Mouse (Mus musculus): ENCODE results near the gene Dmrt2.

Dmrt2 gene

DNA sequence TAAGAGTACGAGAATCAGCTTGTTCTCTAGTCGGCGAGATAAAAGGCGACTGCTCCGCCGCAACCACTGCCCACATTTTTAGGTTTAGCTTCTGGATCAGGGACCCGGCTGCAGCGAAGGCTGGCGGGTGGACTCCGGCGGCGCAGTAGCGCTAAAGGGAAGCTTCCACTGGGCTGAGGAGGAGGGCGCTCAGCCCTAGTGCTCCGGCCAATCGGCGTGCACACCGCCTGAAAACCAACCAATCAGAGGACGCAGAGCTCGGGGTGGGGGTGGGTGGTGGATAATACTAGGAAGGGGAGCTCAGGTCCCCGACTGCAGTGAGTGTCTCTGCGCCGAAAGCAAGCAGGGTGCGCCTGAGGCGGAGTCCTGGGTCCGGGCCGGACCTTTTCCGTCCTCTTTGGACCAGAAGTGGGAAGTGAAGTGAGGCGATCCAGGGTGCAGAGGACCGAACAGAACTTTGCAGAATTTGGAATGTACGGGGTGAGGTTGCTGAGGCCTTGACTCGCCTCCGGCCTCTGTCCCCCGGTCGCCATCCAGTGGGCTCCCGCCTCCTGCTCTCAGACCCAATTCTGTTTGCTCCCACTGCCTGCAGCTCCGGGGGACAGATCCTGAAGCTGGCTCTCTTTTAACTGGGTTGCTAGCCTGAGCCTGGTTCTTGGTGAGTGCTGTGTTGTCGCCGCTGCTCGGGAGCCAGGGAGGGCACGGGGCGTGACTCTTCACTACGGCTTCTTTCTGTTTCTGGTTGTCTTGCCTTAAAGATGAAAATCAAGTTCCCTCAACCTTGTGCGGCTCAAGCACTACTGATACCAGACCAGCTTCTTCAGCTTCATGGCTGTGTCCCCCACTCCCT lies at the start of gene Dmrt2:
Gene Dmrt2, plus strand, starts transcription at position 311 of the 850 bp plus-strand sequence.
- in situ Hi-C loops (cut with MboI, MseI): no loop called here

DNA sequence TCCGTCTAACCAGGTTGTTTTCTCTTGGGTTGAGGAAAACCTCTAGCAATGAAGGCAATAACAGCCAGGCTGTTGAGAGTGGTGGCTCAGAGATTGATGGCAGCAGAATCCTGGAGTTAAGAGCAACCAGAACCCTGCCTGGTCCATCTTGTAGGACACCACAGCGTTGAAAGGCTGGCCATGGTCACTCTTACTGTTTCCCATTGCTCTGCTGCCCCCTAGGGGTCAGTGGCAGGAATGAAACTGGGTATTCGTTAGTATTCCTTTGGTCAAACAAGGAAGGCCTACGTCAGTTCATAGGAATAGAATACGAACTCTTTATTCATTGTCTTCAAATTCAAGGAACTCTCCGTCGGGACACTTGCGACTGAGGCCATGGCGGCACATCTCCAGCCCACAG lies 43.7 kb upstream of the Dmrt2 start:
- in situ Hi-C loops (cut with MboI, MseI): no loop called here

DNA sequence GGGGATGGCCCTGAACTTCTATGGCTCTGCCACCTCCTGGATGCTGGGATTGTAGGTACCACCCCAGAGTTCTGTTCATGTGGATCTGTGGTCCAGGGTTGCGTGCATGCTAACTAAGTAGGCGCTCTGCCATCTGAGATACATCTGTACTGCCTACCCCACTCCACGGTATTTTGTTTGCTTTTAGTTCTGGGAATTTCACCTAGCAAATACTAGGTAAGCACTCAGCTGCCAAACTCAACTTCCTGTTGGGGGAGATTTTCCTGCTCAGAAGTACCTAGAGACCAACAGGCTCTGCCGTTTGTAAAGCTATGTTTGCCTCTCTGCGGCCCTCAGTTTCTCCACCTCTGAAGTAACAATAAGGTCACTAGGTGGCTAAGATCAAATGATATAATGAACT lies 37.1 kb upstream of the Dmrt2 start:
- in situ Hi-C loops (cut with MboI, MseI): no loop called here

DNA sequence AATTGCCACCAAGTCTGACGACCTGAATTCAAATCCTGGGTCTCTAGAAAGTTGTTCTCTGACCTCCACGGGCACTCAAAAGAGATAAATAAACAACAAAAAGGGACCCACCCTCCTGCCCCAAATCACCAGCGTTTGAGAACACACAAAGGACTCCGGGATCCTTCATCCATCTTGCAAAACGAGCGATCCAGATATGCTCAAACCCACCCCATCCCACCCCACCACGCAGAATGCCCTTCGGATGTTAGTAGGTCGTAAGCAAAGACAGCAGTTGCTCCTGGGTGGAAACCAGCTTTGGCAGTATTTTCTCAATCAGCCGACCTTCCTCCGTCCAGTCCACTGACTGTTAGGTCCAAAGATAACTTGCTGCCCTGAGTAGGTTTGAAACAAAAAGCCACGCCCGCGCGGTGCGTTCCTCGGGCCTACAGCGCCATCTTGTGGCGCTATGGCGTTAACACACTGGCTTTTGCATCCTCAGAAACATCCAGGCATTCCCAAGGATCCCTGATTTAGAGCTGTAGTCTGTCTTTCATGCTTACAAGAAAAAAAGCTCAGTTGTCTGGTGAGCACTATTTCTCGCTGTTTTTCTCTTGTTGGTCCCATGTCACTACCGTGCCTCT lies 36.5 kb upstream of the Dmrt2 start:
- in situ Hi-C loops (cut with MboI, MseI): no loop called here

DNA sequence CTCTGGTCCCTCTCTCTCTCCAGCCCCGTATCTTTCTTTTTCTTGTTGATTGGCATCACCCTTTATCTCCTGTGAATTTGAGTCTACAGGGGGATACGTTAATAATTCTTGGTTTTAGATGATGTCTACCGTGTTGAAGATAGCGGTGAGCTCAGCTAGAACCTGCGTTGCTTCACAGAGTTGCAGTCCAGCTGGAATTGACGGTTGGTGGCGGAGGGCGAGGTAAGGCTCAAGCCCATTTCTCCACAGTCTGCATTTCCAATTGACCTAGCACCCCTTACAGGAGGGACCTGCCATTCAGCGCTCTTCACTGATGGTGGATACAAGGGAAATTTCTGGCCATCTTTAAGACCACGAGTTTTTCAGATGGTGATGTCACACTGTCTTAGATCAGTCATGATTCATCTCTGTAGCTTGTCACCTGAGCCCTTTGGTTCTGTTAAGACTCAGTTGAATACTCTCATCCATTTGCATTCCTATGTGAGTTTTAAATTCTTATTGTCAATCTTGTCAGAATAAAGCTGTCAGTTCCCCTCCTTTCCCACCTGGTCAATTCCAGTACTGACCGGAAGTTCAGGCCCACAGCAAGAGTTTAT lies 33.3 kb upstream of the Dmrt2 start:
- in situ Hi-C loops (cut with MboI, MseI): no loop called here

DNA sequence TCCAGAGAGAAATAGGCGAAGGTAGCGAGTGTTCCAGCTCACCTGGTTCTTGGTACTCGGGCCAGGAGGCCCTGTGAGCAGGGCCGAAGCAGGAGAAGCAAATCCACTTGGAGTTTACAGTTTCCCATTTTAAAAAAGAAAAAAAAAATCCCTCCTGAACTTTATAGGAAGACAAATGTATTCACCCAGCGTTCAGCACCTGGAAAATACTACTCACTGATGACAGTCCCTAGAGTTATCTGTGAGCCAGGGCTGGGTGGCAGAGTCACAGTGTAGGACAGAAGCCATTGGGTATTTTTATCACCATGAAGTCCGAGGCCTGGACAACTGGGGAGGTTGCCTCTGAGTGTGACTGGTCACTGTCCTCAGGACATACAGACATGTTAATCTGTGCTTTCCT lies 30.4 kb upstream of the Dmrt2 start:
- in situ Hi-C loops (cut with MboI, MseI): no loop called here

DNA sequence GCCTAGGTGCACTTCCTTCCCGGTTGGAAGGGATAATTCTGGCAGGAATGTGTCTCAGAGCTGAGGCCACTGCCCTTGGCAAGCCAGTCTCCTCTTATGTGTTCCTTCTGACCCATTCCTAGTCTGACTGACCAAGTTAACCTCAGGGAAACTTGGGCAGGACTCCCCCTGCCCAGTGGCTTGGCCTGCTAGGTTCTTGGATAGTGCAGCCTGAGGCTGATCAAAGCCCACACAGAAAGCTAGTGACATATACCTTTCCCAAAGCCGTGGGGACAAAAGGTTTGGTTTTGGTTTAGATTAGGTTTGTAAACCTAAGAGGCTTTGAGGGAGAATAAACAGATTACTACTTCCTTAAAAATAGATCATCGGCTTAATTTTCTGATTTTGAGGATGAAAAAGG lies 25.1 kb upstream of the Dmrt2 start:
- in situ Hi-C loops (cut with MboI, MseI): no loop called here

DNA sequence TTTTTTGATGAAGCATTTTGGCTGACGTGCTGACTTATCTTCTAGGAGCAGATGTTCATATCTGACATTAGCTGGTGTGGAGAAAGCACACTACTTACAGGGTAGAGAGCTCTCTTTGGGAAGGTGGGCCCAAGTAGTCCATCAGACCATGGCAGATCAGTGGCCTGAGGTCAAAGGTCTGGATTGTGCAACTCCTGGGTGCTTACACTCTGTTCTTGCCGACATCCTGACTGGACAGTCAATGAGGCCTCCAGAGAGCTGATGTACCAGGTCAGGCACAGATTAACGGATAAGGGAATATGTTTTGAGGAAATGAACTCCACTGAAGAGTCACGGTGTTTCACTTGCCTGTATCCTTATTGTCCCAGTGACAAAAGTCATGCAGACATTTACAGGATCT lies 23.5 kb upstream of the Dmrt2 start:
- in situ Hi-C loops (cut with MboI, MseI): no loop called here

DNA sequence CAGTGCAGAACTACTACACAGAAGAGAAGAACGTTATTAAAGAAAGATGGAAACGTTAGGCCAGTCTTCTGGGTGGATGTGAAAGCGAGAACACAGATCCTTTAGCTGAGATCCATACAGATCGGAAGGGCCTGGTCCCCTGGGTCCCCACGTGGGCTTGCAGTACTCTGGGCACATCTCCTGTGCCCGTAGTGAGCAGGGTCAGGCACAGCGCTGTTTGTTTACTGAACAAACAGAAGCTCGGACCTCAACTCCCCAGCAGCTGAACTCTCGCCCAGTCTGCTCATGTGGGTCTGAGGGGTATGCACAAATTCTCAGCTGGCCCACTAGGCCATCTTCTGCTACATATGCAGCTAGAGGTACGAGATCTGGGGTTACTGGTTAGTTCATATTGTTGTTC lies 21.7 kb upstream of the Dmrt2 start:
- in situ Hi-C loops (cut with MboI, MseI): no loop called here

DNA sequence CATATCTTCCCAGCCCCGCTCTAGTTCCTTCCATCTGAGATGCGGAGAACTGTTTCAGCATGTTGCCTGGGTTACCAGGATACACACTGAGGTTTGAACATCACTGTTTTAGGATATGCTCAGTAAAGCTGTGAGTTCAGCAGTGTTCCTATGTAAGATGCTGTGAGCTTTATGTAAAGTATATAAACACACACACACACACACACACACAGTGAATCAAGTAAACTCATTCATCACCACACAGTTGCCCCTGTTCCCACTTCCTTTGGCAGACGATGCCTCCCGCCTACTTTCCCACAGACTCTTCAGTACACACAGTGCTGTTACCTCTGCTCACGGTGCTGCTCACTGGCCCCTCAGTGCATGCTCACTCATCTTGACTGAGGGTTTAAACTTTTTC lies 19.7 kb upstream of the Dmrt2 start:
- in situ Hi-C loops (cut with MboI, MseI): no loop called here

DNA sequence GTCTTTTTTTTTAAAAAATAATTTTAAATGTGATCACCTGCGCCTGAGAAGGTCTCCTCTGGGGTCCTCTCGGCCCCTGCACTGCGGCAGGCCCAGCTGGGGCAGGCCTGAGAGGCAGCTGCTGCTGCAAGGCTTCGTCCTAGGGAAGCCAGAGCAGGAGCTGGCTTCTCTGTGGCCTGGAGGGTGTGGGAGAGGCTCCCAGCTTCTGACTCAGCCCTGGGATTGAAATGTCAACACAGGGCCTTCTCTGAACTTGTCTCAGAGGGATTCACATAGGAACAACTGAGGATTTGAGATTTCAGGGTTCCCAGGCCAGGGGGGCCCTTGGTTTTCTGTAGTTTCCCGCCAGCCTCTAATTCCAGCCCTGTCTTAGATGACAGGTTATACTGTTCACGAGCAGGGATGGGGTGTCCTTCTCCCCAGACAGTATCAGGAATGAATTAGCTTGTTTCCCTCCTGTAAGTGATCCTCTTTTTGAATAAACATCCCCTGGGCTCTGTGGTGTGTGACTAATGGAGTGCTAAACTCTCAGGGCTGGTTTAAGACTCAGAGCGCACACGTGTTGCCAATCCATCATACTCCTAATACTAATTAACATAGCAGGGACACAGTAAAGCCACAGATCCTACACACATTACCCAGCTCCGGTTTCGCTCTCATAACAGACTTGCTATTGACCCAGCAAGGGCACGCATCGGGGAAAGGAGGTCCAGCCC lies 18.0 kb upstream of the Dmrt2 start:
- in situ Hi-C loops (cut with MboI, MseI): no loop called here

DNA sequence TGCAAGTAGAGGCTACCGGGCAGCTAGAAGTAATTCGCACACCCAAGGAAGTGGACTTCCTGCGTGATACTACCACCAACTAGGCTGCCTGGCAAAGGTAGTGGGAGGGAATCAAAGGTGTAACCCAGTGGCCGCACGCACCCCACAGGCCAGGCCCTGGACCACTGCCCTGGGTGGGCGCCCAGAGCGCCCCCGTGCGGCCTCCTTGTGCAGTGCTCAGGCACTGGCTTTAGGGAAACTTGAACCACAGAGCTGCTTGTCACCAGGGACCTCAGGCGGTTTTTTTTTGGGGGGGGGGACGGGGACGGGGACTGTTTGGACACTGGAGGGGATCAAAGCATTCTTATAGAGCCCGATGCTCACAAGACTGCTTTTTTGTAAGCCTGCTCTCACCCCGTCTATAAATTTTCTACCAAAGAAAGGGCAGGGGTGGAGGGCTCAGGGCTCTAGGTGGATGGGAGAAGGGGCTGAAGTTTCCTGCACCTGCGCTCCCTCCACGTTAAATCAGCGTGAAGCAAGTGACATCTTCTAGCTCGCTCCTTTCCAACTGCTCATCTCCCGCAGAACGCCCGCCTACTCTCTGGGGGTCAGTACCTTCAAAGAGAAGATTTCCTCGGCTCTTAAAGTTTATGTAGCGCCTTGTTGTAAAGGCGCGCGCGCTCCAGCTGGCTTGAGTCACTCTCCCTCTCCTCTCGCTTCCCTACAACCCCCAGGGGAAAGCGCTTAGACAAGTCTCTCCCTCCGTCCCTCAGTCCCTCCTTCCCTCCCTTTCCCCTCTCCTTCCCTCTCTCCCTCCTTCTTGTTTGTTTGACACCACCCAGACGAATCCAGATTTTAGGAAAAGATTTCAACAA lies 6.5 kb upstream of the Dmrt2 start:
- in situ Hi-C loops (cut with MboI, MseI): no loop called here

DNA sequence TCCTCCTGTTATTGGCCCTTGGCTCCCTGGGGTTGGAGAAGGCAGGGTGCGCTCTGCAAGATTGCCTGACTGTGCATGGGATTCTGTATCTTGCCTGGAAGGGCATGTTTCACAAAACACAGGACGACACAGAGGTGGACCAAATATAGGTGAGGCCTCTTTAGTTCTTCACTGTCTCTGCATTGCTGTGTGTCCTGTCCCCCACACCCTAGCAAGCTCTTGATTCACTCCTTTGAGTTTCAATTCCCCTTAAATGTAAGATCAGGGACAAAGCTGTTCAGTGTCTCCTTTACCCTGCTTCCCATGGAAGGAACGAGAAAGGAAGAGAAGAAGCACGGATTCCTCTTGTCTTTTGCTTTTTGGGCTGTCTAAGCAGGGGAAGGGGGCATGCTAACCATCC lies 4.4 kb upstream of the Dmrt2 start:
- in situ Hi-C loops (cut with MboI, MseI): no loop called here

DNA sequence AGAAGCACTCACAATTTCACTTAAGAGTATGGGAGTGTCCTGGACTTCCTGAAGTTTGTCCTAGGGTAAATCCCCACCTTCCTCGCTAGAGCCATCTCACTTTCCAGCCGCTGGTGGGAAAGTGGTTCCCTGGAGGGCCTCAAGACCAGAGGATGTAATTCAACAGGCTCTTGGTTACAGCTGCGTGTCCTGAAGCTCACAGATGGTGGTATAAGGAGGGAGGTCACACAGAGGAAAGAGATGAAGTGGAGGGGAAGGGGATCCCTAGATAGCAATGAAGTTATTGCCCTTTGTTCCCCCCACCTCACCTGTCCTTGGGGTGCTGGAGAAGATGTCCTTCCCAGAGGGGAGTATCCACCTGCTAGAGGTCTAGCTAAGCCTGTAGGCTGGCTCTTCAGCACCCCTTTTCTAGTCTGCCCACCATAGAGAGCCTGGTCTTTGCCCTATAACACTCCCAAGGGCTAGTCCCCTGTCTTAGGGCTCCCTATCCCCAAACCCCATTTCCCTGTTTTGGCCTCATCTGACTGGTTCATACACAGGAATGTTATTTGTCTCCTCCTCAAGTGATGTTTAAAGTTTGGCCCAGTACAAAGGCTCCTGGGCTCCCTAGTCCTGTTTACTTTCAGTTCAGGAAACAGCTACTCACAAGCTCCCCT lies 2.5 kb upstream of the Dmrt2 start:
- in situ Hi-C loops (cut with MboI, MseI): no loop called here

DNA sequence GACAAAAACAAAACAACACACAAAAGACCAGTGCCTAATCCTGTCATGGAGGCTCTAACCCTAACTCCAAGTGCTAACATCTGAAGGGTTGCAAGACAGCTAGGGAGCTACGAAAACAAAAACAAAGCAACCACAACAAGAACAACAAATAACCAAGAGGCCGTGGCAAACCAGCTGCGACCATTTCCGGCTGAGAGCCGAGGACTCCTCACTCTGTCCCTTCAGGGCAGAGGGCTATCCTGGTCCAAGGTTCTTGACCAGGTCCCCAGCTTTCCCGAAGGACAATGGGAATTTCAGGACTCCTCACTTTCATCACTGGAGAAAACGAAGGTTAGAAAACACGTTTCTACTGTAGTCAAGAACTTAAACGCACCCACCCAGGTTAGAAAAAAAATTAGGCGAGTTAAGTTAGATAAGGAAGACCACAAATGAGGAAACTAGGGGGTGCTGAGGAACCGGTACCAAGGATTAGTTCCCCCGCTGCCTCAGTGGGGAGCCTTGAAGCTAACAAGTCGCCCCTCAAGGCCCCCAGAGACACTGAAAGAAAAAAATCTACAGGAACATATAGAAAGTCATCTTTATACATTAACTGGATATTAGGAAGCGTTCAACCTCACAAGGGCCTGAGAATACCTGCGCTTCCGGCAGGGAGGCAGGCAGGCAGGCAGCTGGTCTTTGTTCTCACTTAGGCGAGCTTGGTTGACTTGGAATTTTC lies 1.5 kb upstream of the Dmrt2 start:
- in situ Hi-C loops (cut with MboI, MseI): no loop called here

DNA sequence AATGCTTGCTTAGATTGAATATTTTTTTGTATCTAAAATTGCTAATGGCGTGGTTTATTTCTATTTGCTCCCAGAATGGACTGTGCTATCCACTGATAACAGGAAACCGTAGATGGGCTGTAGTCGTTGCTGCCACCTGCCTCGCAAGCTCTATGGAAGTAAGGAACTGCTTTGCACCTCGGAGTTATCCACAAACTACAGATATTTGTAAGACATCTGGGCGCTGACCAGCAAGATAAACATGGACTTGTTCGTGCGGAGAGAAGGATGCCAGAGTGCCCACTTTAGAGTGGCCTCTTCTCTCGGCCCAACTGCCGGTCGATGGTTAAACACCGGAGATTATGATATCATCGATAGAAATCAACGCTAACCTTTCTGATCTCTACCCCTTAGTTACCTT lies 530 bp upstream of the Dmrt2 start:
- in situ Hi-C loops (cut with MboI, MseI): no loop called here

DNA sequence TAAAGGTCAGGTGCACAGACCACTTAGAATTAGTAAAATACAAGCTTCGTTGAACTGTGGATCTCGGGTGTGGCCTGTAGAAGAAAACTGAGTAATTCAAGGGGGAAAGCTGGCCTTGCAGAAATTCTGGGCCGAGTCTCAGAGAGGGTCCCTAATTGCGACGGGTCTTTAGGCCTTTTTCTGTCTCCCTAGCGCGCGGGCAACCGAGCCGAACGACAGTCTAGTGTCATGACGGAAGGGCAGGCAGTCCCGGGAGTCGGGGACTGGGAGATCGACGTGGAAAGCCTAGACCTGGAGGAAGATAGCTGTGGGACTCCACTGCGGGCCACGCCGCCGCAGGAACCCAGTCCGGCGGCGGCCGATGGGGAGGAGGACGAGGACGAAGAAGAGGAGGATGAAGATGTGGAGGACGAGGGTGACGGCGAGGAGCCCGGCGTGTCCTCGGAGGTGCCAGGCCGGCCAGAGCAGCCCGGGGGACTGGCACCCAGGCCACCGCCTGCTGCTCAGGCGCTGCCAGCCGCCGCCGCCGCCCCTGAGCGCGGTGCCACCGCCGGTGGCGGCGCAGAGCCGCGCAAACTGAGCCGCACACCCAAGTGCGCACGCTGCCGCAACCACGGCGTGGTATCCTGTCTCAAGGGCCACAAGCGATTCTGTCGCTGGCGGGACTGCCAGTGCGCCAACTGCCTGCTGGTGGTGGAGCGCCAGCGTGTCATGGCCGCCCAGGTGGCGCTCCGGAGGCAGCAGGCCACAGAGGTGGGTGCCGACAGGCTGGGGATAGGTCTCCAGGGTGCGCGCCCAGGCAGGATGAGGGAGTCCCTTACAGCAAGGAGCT lies 1.2 kb downstream of the Dmrt2 start:
- in situ Hi-C loops (cut with MboI, MseI): no loop called here

DNA sequence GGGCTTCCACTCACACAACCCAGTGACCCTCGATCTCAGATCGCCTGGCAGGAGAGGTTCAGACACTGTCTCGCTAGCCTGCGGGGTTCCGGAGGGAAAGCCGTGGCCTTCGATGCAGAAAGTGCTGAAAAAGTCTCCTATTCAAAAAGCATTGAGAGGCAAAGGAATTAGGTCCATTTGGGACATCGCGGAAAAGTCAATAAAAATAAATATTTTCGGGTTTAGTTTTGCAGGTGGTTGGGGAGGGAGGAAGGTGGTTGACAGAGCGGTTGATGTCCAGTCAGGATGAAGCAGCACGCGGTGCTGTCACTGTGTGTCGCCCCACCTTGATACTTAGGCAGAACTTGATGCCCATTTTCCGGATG lies 1.8 kb downstream of the Dmrt2 start:
- in situ Hi-C loops (cut with MboI, MseI): no loop called here

DNA sequence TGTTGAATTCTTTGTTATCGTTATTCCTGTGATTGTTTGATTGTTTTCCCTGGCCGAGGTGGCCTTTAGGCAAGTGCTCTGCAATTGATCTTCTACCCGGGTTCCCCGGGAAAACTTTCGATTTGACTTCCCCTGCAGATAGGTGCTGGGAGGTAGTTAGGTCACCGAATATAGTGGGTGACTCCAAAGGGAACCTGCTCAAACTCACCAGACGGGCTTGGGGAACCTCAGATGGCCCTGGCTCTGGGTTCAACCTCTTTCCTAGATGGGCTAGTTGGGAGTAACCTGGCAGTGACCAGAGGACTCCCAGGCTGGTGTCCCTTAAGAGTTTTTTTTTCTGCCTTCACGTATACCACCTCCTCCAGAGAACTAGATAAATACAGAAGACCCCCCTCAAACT lies 2.5 kb downstream of the Dmrt2 start:
- in situ Hi-C loops (cut with MboI, MseI): no loop called here
